Mouse (Mus musculus) CH12.LX (cell line): Measurements from ENCODE around the gene Atp2c2. TPM values are rescaled to one million over a fixed set of nuclear protein-coding genes. Genes with fewer than 3 reads are reported as not detected.

Experiments used
- DNase-seq: peaks from one replicate; pipeline ENCODE4 v3.0.0-alpha.2; 2013; ENCODE audit errors: extremely low read depth
- H3K27ac ChIP-seq: 2 replicates; pipeline ENCODE4 v1.5.1; 2012; ENCODE audit warnings: low read depth, mild to moderate bottlenecking, control low read depth, moderate library complexity; ENCODE audit not compliant: insufficient read depth
- H3K27me3 ChIP-seq: replicated peaks from 2 replicates; pipeline ENCODE3; 2012; ENCODE audit warnings: inconsistent platforms
- H3K36me3 ChIP-seq, 2 experiments: replicated peaks in 1 of 2; 2 replicates each; pipeline versions ENCODE3 to v1.6.1; 2012; ENCODE audit warnings: inconsistent platforms in 1 of 2, low read length in 1 of 2, mild to moderate bottlenecking in 1 of 2, mixed read lengths in 1 of 2, moderate library complexity in 1 of 2; ENCODE audit not compliant: control insufficient read depth in 1 of 2, insufficient read depth in 1 of 2
- H3K4me1 ChIP-seq, 2 experiments: 2 replicates each; pipeline ENCODE4 v1.6.1; 2012; ENCODE audit warnings: inconsistent platforms in 1 of 2, moderate library complexity in 1 of 2; ENCODE audit not compliant: insufficient read depth in 2 of 2, control insufficient read depth in 1 of 2
- H3K4me2 ChIP-seq: 2 replicates; pipeline ENCODE4 v1.6.1; 2012; ENCODE audit warnings: low read depth, mild to moderate bottlenecking, control low read depth; ENCODE audit not compliant: poor library complexity, insufficient read depth, severe bottlenecking
- H3K4me3 ChIP-seq, 3 experiments: fragments of 150-350 bp in 1 of 3; sonication (generic) in 1 of 3; replicated peaks in 1 of 3; 2 replicates each; pipeline versions ENCODE3 to v1.5.1; 2011 to 2012; ENCODE audit warnings: low read depth in 2 of 3, low read length in 2 of 3, mild to moderate bottlenecking in 2 of 3, moderate library complexity in 2 of 3, control low read depth in 1 of 3, improper control_type of control experiment in 1 of 3, inconsistent platforms in 1 of 3, mixed read lengths in 1 of 3; ENCODE audit not compliant: poor library complexity in 1 of 3
- H3K79me2 ChIP-seq: replicated peaks from 2 replicates; pipeline ENCODE4 v1.6.1; 2012; ENCODE audit warnings: mild to moderate bottlenecking, moderate library complexity; ENCODE audit not compliant: control insufficient read depth, poor library complexity, insufficient read depth, severe bottlenecking; ENCODE audit errors: extremely low read depth
- H3K9ac ChIP-seq: 2 replicates; pipeline ENCODE4 v1.6.1; 2012; ENCODE audit warnings: low read depth, mild to moderate bottlenecking, control low read depth, moderate library complexity; ENCODE audit not compliant: insufficient read depth
- H3K9me3 ChIP-seq: replicated peaks from 2 replicates; pipeline ENCODE3; 2012; ENCODE audit warnings: low read length, inconsistent platforms, mixed read lengths
- CHD2 ChIP-seq: IDR thresholded peaks from 2 replicates; pipeline ENCODE4 v1.6.1; 2011; ENCODE audit warnings: low read length, improper control_type of control experiment
- CTCF ChIP-seq, 2 experiments: IDR thresholded peaks in 1 of 2; conservative IDR thresholded peaks in 1 of 2; 2 replicates each; pipeline ENCODE4 v1.5.1; 2011 to 2012; ENCODE audit warnings: low read depth in 2 of 2, low read length in 2 of 2, improper control_type of control experiment in 1 of 2, inconsistent platforms in 1 of 2, mild to moderate bottlenecking in 1 of 2, moderate library complexity in 1 of 2
- ELF1 ChIP-seq: IDR thresholded peaks from 2 replicates; pipeline ENCODE4 v1.6.1; 2014; ENCODE audit warnings: low read depth, mild to moderate bottlenecking, inconsistent platforms, low read length, improper control_type of control experiment
- EP300 ChIP-seq: IDR thresholded peaks from 2 replicates; pipeline ENCODE4 v1.6.1; 2011; ENCODE audit warnings: low read length, improper control_type of control experiment
- ETS1 ChIP-seq: conservative IDR thresholded peaks from 2 replicates; pipeline ENCODE4 v1.6.1; 2012; ENCODE audit warnings: low read depth, mild to moderate bottlenecking, inconsistent platforms, low read length, improper control_type of control experiment, moderate library complexity
- GABPA ChIP-seq: IDR thresholded peaks from 2 replicates; pipeline ENCODE4 v1.6.1; 2012; ENCODE audit warnings: low read depth, low read length, improper control_type of control experiment, inconsistent platforms; ENCODE audit not compliant: insufficient replicate concordance
- HCFC1 ChIP-seq: IDR thresholded peaks from 2 replicates; pipeline ENCODE4 v1.6.1; 2012; ENCODE audit warnings: low read depth, mild to moderate bottlenecking, inconsistent platforms, low read length, improper control_type of control experiment
- IRF4 ChIP-seq: IDR thresholded peaks from 2 replicates; pipeline ENCODE4 v1.6.1; 2014; ENCODE audit warnings: low read depth, mild to moderate bottlenecking, inconsistent platforms, low read length, improper control_type of control experiment
- JUND ChIP-seq: conservative IDR thresholded peaks from 2 replicates; pipeline ENCODE4 v1.6.1; 2011; ENCODE audit warnings: low read depth, low read length, improper control_type of control experiment
- KAT2A ChIP-seq: IDR thresholded peaks from 2 replicates; pipeline ENCODE4 v1.6.1; 2012; ENCODE audit warnings: low read length, improper control_type of control experiment, inconsistent platforms; ENCODE audit not compliant: insufficient replicate concordance
- MAFK ChIP-seq: IDR thresholded peaks from 2 replicates; pipeline ENCODE4 v1.6.1; 2011; ENCODE audit warnings: low read length, improper control_type of control experiment; ENCODE audit not compliant: insufficient replicate concordance
- MXI1 ChIP-seq: IDR thresholded peaks from 2 replicates; pipeline ENCODE4 v1.6.1; 2011; ENCODE audit warnings: mild to moderate bottlenecking, low read depth, low read length, improper control_type of control experiment
- NELFE ChIP-seq: IDR thresholded peaks from 2 replicates; pipeline ENCODE4 v1.6.1; 2011; ENCODE audit warnings: low read depth, low read length, improper control_type of control experiment
- PAX5 ChIP-seq: IDR thresholded peaks from 2 replicates; pipeline ENCODE4 v1.6.1; 2012; ENCODE audit warnings: low read length, inconsistent platforms, mixed read lengths
- POLR2AphosphoS2 ChIP-seq: IDR thresholded peaks from 2 replicates; pipeline ENCODE4 v1.6.1; 2011; ENCODE audit warnings: low read depth, low read length, improper control_type of control experiment
- UBTF ChIP-seq: IDR thresholded peaks from 2 replicates; pipeline ENCODE4 v1.6.1; 2012; ENCODE audit warnings: low read depth, mild to moderate bottlenecking, inconsistent platforms, low read length, improper control_type of control experiment, moderate library complexity
- USF2 ChIP-seq: conservative IDR thresholded peaks from 2 replicates; pipeline ENCODE4 v1.6.1; 2011; ENCODE audit warnings: low read depth, low read length, improper control_type of control experiment
- ZC3H11A ChIP-seq: IDR thresholded peaks from 2 replicates; pipeline ENCODE4 v1.6.1; 2012; ENCODE audit warnings: low read depth, mild to moderate bottlenecking, inconsistent platforms, low read length, improper control_type of control experiment
- ZNF384 ChIP-seq: IDR thresholded peaks from 2 replicates; pipeline ENCODE4 v1.6.1; 2012; ENCODE audit warnings: low read depth, low read length, improper control_type of control experiment, inconsistent platforms
- dilution Hi-C: fragments of 300-500 bp; cut with MboI; formaldehyde crosslinking; loops from 2 replicates; pipeline ENCODE4 v1.14.3; 2020; ENCODE audit warnings: low sequenced_read_pairs; ENCODE audit not compliant: extremely low pct_unique_long_range_greater_than_20kb, extremely low pct_ligation_motif_present
- in situ Hi-C: fragments of 300-500 bp; cut with MboI; formaldehyde crosslinking; loops from 3 replicates; pipeline ENCODE4 v1.14.3; 2019; ENCODE audit warnings: low sequenced_read_pairs, low pct_ligation_motif_present, low pct_unique_long_range_greater_than_20kb, mixed read lengths
- polyA plus RNA-seq: library from polyadenylated mRNA; unstranded; fragments of >175 nt; gene quantifications from 2 replicates; pipeline ENCODE4 v1.2.1, GENCODE M21; 2012; ENCODE audit warnings: low read depth; ENCODE audit not compliant: insufficient read length
- total RNA-seq, 2 experiments: library from RNA; depleted of rRNA; stranded (reverse); fragments of 300-350 nt in 1 of 2; fragments of >200 nt in 1 of 2; gene quantifications; 2 replicates each; pipeline ENCODE4 v1.2.3; 2012 to 2014

Atp2c2 gene
- total and polyA plus RNA-seq, 3 experiments = not detected

DNA sequence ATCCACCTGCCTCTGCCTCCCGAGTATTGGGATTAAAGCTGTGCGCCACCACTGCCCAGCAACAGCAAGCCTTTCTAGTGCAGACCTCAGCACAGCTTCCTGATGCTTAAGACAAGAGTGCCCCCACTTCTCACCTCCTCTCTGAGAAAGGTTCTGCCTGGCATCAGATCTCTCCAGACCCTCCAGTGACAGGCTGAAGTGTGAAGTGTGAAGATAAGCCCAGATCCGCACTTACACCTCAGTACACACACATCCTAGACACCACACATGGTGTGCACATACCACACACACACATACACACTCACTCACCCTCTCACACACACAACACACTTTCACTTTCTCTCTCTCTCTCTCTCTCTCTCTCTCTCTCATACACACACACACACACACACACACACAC is 87.1 kb downstream of the Atp2c2 start:
- Histone ChIP-seq H3K9ac (no peak overlapping the region), H3K27ac (no peak overlapping the region), H3K9me3 (no peaks in the 10 kb centered on the region), H3K27me3 (no peaks in the 10 kb centered on the region), H3K4me1 (peaks cover 20 to 78% of the 10 kb centered on the region in 2 experiments), H3K79me2 (no peaks in the 10 kb centered on the region), H3K4me2 (peak overlapping the region; percentile 14; the same call in 1 of the 2 replicates), H3K36me3 (no peaks in the 10 kb centered on the region), H3K4me3 (no peak overlapping the region)
- dilution Hi-C loops = no loop called here
- no peak for DNase-seq
- in situ Hi-C loops = no loop called here
- TF ChIP-seq ETS1 (no peak), ELF1 (no peak), JUND (no peak), PAX5 (no peak), CTCF (conservative IDR thresholded peaks at IDR 0.05 in 1 of 2, IDR thresholded peaks at IDR 0.05 in 1 of 2; ENCODE audit: low read depth in 2 of 2, low read length in 2 of 2) (no peak), CHD2 (no peak), POLR2AphosphoS2 (no peak), MXI1 (no peak), HCFC1 (no peak), GABPA (no peak), NELFE (no peak), IRF4 (no peak), ZC3H11A (no peak), USF2 (no peak), KAT2A (no peak), UBTF (no peak), MAFK (no peak), EP300 (no peak)

DNA sequence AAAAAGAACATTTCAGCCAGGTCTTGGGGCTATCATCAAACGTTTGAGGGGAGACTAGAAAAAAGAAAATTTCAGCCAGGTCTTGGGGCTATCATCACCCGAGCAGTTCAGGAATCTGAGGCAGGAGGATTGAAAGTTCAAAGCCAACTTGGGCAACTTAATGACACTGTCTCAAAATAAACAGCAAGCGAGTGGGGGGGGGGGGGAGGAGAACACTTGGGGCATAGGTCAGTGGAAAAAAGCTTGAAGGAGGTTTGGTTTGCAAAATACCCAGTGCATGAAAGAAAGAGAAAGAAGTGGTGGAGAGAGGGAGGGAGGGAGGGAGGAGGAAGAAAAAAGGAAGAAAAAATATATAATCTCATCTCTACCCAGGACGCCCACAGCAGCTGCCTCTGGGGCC is 87.5 kb downstream of the Atp2c2 start:
- H3K9me3 ChIP-seq = no peaks in the 10 kb centered on the region
- dilution Hi-C loops (no loop called here), in situ Hi-C loops (no loop called here)
- H3K4me3 ChIP-seq = no peak overlapping the region
- no peak overlapping the region for H3K27ac ChIP-seq
- TF ChIP-seq ZNF384 = no peak
- no peaks in the 10 kb centered on the region for H3K79me2 ChIP-seq
- no peaks in the 10 kb centered on the region for H3K36me3 ChIP-seq
- H3K4me1 ChIP-seq = peaks cover 20 to 78% of the 10 kb centered on the region in 2 experiments
- no peak for DNase-seq
- no peaks in the 10 kb centered on the region for H3K27me3 ChIP-seq
- peak overlapping the region; percentile 14; the same call in 1 of the 2 replicates for H3K4me2 ChIP-seq
- H3K9ac ChIP-seq = no peak overlapping the region
